Mouse (Mus musculus): Measurements from ENCODE around the gene Dapk3. TPM values are rescaled to one million over a fixed set of nuclear protein-coding genes. Genes with fewer than 3 reads are reported as not detected.
"Not testable (repeated sequence)": the region's sequence is repeated elsewhere in the genome, so short reads cannot be mapped to it uniquely, and the experiment has no call there.

Dapk3 gene
- total RNA-seq, 2 experiments from 2014 or later, result 65.6 to 77.8 TPM

DNA sequence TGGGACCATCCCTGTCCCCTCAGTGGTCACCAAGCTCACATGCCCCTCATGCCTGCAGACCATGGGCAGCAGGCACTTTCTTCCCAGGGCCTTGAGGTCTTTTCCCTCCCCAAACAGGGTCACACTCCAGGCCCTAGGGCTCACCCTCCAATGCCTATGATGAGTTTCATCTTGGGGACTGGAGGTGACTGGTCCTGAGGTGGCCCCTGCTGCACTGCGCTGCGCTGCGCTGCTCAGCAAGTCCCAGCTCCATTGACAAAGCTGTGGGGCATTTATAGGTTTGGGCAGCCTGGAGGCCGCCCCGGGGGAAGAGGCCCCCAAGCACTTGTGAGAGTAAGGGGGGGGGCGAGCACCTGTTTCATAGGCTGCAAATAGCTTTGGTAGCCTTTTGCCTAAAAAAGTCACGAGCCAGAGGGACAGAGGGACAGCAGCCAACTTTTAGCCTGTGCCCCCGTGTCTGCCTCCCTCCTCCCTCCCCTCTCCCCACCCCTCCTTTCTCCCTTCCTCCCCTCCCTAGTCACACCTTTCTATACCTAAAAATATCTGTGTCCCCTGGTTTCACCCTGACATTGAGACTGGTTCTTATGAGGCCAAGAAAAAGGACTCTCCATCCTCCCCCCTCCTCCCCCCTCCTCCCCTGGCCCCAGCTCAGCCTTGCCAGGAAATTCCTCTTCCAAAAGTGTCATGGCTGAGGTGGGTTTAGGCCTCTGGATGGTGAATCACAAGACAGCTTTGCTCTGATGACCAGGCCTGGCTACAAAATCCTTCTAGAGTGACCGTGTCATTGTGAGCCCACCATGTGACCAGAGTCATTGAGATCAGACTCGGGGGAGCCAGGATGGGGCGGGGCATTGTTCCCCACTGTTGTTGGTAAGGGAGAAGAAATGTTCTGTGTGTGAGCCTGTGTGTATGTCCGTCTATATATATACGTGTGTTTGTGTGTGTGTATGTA is 19.3 kb downstream of the Dapk3 start, which contains the start of gene Nmrk2:
TSS of gene Nmrk2 (minus strand) at position 245 of the 952 bp plus-strand sequence.
- DNase-seq, result peak in 1 of 2 experiments; percentile 1

DNA sequence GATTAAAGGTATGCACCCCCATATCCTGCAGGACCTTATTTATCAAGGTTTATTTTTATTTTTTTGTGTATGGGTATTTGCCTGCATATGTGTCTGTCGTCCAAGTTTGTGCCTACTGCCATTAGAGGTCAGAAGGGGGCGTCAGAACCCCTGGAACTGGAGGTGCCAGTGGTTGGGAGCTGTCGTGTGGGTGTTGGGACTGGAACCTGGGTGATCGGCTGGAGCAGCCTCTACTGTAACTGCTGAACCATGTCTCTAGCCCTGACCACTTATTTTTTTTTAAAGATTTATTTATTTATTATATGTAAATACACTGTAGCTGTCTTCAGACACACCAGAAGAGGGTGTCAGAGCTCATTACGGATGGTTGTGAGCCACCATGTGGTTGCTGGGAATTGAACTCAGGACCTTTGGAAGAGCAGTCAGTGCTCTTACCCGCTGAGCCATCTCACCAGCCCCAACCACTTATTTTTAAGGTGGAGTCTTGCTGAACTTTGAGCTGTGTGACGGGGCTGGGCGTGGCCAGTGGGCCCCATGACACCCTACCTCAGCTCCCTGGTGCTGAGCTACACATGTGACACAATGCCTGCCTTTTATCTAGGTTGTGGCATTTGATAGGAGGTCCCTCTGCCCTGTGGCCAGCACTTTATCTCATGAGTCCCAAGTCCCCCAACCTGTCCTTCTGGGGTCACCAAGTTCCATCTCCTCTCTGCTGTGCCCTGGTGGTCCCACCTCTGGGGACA is 20.3 kb downstream of the Dapk3 start:
- DNase-seq, result peak in 1 of 2 experiments; percentile 1

DNA sequence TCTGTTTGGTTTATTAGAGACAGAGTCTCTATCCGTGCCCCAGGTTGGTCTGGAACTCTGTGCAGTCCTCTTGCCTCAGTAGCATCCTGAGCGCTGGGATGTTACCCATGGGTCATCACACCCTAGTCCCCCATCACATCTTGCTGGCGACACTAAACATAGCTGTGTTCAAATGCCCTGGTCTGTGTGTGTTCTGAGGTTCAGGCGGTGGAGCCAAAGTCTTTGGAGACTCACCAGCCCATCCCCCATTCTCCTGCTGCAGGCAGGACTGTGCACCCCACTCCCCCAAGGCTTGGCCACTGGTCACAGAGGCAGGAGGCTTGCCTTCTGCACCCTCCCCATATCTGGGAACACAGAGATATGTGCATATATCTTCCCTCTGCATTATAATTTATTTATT is 21.3 kb downstream of the Dapk3 start:
- peak in 1 of 2 experiments; percentile 8 for DNase-seq

DNA sequence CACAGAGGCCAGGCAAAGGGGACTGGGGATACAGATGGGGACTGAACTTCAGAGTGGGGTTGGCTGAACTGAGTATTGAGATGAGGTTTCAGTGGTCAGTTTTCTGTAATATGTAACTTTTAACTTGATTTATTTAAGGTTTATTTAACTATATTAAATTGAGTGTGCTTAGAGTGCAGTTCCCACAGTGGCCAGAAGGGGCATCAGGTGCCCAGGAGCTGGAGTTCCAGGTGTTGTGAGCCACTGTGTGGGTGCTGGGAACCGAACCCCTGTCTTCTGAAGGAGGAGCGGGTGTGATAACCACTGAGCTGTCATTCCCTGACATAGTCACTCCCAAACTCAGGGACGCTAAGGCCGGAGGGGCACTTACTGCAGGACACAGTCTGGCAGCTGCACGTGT is 27.3 kb downstream of the Dapk3 start:
- no peak for DNase-seq

DNA sequence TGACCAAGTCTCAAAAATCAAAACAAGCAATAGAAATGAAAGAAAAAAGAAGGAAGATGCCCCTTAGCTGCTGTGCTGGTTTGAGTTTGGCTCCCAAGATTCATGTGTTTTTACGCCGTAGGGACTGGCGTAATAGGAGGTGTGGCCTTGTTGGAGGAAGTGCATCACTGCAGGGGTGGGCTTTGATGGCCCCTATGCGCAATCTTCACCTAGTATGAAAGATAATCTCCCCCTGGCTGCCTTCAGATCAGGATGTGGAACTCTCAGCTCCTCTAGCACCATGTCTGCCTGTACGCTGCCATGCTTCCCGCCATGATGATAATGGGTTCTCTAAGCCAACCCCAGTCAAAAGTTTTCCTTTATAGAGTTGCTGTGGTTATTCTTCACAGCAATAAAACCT is 33.5 kb downstream of the Dapk3 start:
- DNase-seq, result no peak

DNA sequence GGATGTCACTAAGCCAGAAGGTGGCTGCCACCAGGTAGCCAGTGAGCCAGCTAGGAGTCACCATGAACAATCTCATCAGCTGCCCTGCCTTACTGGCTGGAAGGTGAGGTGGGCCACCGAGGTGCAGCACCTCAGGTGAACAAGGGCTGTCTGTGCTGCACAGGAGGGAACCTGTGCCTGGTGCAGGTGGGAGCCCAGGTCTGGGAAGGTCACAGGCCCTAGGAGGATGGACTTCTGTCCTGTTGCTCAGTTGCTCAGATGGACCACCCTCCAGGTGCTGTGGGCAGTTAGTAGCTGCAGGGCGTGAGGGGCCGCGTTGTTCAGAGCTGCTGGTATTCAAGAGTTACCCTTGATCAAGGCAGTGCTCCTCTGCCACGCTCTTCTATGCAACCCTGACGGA is 34.0 kb downstream of the Dapk3 start:
- no peak for DNase-seq

DNA sequence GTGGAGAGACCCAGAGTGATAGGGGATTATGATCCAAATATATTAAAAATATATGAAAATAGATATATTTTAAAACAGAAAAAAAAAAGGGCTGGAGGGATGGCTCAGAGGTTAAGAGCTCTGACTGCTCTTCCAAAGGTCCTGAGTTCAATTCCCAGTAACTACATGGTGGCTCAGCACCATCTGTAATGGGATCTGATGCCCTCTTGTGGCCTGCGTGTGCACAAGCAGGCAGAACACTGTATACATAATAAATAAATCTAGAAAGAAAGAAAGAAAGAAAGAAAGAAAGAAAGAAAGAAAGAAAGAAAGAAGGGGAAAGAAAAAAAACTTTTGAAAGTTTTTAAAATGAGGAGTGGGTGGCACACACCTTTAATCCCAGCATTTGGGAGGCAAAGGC is 34.5 kb downstream of the Dapk3 start:
- not testable (repeated sequence) for DNase-seq

DNA sequence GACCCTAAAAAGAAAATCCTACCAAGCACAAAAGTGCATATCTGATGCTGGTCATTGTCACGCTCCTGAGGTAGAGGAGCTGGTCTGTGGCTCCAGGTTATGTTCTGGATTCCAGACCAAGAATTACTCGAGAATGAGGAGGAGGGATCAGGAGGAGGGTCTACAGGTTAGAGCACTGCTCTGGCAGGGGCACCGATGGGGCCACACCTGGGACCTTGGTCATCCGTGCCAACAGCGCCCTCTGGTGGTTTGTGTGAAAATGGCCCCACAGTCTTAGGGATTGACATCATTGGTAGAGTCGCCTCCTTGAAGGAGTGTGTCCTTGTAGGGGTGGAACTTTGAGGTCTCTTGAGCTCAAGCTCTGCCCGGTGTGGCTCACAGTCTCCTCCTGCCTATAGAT is 35.2 kb downstream of the Dapk3 start:
- peak in 1 of 2 experiments; percentile 36 for DNase-seq

DNA sequence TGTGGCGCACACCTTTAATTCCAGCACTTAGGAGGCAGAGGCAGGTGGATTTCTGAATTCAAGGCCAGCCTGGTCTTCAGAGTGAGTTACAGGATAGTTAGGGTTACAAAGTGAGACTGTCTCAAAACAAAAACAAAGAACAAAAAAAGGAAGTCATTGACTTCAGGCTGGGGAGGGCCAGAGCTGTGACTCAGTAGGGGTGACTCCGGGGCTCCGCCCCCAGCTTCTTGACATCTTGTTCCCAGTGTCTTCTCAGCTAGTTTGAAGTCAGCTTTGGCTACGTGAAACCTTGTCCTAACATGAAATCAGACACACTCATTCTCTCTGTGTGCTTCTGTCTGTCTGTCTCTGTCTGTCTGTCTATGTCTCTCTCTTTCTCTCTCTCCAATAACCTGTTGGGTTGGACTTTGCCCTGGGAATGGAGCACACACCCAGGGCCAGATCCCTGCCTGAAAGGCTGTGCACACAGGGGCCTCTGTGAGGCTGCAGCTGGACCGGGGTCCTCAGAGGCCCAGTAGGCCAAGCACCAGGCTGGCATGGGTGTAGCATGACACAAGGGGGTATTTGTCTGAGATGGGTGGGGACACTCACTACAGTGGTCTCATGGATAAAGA is 38.7 kb downstream of the Dapk3 start:
- DNase-seq, result no peak

DNA sequence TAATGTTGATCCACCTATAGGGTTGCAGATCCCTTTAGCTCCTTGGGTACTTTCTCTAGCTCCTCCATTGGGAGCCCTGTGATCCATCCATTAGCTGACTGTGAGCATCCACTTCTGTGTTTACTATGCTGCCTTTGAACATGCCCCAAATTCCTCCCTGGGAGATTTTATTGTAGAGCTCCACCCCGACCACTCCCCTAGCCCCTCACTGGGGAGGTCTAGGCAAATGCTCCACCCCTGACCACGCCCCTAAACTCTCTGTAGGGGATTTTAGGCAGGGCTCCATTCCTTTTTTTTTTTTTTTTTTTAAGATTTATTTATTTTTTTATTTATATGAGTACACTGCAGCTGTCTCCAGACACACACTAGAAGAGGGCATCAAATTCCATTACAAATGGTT is 40.9 kb downstream of the Dapk3 start:
- not testable (repeated sequence) for DNase-seq

DNA sequence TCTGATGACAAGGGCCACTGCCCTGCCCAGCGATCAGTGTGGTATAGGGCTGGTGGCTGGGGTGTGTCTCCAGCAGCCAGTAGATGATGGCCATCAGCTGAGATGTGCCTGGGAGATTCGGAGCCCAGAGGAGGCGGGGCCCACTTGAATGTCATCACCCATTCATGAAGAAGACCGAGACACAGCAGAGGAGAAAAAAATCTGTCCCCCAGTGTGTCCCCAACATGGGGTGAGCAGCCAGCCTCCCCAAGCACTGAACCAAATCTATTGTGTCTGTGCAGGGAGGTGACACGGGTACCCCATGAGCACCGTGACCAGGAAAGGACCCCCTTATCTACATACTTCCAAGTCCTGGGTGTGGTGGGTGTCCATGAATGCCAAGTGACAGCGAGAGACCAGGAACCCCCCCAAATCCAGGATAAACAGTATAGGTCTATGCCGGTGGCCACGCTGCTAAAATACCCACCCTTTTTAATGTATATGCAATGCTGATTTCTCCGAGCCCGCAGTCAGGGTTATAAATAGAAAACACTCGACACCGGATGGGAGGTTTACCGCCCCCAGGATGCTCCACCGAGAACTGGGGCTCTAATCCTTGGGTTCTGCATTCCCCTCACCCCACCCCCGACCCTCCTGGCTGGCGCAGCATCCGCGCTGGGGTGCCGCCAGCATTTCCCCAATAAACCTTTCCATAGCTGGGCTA is 47.1 kb downstream of the Dapk3 start:
- DNase-seq, result no peak

DNA sequence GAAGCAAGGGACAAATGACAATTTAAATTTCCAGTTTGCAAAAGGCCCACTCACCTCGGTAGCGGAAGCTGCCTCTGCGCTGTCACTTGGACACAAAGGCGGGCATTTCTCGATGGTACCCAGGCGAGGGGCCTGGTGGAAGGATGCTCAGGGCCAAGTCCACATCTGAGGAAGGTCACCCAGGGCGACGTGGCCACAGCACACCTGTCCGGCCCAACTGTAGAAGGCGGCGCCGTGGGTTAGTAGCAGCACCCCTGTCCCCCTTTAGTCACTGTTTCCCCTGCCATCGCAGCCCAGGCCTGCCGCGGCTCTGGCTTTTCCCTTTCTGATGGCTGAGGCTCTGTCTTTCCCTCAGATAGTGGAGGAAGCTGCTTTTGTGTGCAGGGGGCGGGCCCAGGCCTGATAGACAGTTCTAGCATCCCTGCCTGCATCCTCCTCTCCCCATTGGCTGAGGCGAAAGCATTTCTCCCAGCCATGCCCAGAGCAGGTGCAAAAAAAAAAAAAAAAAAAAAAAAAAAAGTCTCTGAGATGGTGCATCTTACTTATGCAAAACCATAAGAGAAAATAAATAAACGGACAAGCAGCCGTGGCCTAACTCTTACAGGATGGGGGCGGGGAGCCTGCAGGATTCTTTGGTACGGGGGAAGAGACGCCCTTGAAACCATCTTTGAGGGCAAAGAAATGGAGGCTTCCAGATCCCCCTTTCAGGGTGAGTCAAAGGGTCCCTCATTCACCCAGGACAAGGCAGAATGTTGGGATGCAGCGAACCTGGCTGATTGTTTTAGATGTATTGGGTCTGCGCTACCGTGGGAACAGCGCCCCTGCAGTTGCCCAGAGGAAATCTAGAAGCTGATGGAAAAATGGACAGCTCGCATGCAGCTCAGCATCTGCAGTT is 47.9 kb downstream of the Dapk3 start, which contains the start of gene Atcay:
TSS of gene Atcay (minus strand) at position 396 of the 895 bp plus-strand sequence.
- peak; percentile 84 for DNase-seq

DNA sequence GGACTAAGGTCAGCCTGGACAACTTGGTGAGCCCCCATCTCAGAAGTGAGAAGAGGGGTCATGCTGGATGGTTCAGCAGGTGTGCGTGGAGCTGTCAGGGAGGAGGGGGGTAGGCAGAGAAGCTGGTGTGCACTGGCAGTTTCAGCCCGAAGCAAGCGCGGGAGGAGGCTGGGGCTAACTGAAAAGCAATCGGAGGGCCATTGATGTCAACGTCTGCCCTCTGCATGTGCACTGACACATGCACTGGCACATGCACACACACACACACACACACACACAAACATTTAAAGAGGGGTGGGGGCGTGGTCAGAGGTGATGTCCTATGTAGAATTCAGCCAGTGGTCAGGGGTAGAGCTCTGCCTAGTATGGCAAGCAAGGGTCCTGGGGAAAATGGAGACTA is 48.6 kb downstream of the Dapk3 start:
- no peak for DNase-seq

DNA sequence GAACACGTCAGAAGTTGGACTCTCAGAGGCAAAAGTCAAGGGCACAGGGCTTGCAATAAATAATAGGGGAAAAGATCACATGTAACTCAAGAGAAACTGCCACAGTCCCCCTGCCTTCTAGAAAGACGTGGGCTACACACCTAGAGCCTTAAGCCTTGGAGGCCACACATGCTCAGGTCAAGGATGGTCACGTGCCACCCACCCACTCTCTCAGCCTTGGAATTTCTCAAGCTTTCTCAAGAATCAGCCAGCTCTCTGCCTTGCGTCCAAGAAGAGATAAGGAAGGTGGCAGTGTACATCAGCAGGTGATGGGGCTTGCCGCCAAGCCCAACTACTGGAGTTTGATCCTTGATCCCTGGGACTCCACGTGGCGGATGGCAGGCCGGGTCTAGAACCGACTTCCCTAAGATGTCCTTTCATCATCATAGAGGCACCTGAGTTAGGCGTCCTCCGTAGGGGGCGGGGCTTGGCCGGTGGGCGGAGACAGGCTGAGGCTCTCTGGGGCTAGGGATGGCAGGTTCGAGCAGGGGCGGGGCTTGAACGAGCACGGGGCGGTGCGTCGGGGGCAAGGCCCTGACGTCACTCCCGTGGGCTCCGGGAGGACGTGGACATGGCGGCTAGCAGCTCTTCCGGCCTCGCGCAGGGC is 49.9 kb downstream of the Dapk3 start, which contains the start of gene Zfr2:
TSS of gene Zfr2 (plus strand) at position 576 of the 646 bp plus-strand sequence.
- DNase-seq, result peak; percentile 91

DNA sequence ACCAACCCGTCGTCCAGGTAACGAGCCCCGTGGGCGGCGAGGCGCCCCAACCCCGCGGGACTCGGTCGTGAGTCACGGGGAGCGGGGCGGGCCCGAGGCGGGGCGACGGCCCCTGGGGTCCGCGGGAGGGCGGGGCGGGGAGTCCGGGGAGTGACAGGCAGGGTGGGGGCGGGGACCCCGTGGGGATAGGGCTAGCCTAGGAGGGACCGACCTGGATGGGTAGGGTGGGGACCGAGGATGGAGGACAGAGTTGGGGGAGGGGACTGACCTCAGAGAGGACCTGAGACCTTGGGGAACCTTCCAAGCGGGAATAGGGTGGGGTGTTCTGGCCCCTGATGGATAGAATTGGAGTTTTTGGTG is 50.4 kb downstream of the Dapk3 start:
- DNase-seq, result no peak

DNA sequence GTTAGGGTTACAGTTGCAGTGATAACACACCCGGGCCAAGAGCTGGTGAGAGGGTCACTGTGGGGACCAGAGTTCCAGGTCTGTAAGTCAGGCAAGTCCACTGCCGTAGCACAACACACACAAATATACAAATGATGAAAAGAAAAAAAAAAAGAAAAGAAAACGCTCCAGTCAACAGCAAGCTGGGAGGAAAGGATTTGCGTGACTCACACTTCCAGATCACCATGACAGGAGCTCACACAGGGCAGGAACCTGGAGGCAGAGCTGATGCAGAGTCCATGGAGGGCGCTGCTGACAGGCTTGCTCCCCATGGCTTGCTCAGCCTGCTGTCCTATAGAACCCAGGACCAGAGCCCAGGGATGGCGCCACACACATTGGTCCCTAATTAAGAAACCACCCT is 51.4 kb downstream of the Dapk3 start:
- DNase-seq, result no peak

DNA sequence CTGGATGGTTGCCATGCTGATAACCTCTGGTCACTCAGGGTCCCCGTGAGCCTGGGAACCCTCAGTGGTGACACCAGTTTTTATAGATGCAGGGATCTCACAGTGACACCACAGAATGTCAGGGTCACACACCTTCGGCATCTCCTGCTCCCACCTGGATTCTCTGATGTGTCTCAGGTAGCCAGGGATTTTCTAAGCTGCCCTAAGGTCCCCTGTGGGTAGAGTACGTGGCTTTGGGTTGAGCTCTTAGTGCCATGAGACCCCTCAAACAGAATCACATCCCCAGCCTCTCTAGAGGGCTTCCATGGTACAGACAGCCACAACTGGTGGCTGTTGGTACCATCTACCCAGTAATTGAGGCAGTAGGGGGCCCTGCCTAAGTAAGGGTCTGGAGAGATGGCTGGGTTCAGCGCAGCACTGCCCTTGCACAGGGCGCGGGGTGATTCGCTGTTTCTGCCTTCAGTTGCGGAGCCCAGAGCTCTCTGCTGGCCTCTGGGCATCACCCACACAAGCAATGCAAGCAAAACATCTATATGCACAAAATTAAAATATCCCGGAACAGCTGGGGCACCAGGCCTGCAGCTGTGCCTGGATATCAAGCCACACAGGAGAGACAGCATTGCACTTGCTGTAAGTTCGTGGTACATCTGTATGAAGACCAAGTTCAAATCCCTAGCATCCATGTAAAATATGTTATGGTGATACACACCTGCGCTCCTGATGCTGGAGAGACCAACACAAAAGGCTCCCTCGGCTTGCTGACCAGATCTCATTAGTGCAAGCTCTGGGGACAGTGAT is 53.9 kb downstream of the Dapk3 start:
- DNase-seq, result no peak

DNA sequence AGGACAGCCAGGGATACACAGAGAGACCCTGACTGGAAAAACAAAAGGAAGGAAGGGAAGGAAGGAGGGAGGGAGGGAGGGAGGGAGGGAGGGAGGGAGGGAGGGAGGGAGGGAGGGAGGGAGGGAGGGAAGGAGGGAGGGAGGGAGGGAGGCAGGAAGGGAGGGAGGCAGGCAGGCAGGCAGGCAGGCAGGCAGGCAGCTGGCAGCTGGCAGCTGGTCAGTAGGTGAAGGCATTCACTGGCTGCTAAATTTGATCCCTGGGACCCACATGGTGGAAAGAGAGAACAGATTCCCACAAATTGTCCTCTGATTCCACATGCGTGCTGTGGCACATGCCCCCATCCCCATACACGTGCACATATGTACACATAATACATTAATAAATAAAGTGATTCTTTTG is 55.8 kb downstream of the Dapk3 start:
- no peak for DNase-seq

DNA sequence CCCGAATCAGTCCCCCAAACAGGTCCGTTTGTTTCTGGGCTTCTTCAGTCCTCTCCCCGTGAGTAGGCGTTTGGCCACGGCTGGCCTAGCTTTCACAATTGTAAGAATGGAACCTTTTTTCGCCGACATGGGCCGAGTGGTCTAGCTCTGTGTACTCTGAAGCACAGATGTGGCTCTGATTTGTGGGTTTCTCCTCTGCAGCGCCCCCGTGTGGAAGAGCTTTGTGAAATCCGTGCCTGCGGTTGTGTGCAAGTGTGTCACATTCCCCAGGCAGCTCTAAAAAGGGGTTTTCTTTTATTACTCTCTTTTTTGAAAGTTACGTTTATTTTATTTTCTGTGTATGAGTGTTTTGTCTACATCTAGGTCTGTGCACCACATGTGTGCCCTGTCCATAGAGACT is 58.1 kb downstream of the Dapk3 start:
- DNase-seq, result peak in 1 of 2 experiments; percentile 64

DNA sequence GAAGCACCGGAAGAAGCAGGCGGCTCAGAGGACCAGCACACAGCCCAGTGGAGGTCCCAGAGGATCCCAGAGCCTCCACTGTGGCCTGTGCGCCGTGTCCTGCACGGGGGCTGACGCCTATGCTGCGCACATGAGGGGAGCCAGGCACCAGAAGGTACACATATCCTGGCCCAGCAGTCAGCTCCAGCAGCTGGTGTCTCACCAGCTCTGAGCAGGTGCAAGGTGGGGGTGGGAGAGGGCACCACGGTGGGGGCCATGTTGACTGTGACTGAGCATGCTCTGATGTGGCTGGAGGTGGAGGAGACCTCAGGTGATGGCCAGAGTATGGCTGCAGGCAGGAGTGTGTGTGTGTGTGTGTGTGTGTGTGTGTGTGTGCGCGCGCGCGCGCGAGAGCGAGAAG is 59.2 kb downstream of the Dapk3 start:
- no peak for DNase-seq

Measured in layer of hippocampus, postnatal 36 days (tissue).